Mouse (Mus musculus) olfactory bulb, adult 2 months (tissue): ENCODE data around the gene Mapk8ip2. TPM values are rescaled to one million over a fixed set of nuclear protein-coding genes. Genes with fewer than 3 reads are reported as not detected.
A peak's percentile ranks its signal among the peaks of the same experiment; 100 is the strongest.
"Not testable (repeated sequence)": the region's sequence is repeated elsewhere in the genome, so short reads cannot be mapped to it uniquely, and the experiment has no call there.

Experiments
- H3K27ac ChIP-seq: fragments of 200-500 bp; 2 replicates; pipeline ENCODE4 v1.5.1; 2012; ENCODE audit warnings: low read depth, low read length; ENCODE audit not compliant: insufficient read depth
- H3K4me1 ChIP-seq: fragments of 200-500 bp; 2 replicates; pipeline ENCODE4 v1.6.1; 2012; ENCODE audit warnings: low read length; ENCODE audit not compliant: control insufficient read depth, insufficient read depth
- H3K4me3 ChIP-seq: fragments of 200-500 bp; 2 replicates; pipeline ENCODE4 v1.5.1; 2012; ENCODE audit warnings: mild to moderate bottlenecking, low read depth, low read length, moderate library complexity; ENCODE audit not compliant: insufficient read depth
- CTCF ChIP-seq: fragments of 200-500 bp; IDR thresholded peaks from 2 replicates; pipeline ENCODE4 v1.5.1; 2012; ENCODE audit warnings: low read depth, mild to moderate bottlenecking, low read length, moderate library complexity; ENCODE audit not compliant: insufficient read depth
- POLR2A ChIP-seq: fragments of 200-500 bp; IDR thresholded peaks from 2 replicates; pipeline ENCODE4 v1.6.1; 2012; ENCODE audit warnings: mild to moderate bottlenecking, low read depth, low read length, moderate library complexity; ENCODE audit not compliant: insufficient read depth
- WGBS: fragments of 180-500 bp; shearing (Covaris S2); methylation state at CpG from one replicate; pipeline ENCODE4 v1.1.7; 2018; 5-methylcytosine and 5-hydroxymethylcytosine counted together
- polyA plus RNA-seq: library from polyadenylated mRNA; stranded (reverse); fragments of >200 nt; gene quantifications from 2 replicates; pipeline ENCODE4 v1.2.4, GENCODE M21; 2012; ENCODE audit warnings: low replicate concordance; ENCODE audit not compliant: missing spikeins, insufficient read depth, insufficient read length

The Mapk8ip2 gene
- polyA plus RNA-seq, 1 experiment = not detected

DNA sequence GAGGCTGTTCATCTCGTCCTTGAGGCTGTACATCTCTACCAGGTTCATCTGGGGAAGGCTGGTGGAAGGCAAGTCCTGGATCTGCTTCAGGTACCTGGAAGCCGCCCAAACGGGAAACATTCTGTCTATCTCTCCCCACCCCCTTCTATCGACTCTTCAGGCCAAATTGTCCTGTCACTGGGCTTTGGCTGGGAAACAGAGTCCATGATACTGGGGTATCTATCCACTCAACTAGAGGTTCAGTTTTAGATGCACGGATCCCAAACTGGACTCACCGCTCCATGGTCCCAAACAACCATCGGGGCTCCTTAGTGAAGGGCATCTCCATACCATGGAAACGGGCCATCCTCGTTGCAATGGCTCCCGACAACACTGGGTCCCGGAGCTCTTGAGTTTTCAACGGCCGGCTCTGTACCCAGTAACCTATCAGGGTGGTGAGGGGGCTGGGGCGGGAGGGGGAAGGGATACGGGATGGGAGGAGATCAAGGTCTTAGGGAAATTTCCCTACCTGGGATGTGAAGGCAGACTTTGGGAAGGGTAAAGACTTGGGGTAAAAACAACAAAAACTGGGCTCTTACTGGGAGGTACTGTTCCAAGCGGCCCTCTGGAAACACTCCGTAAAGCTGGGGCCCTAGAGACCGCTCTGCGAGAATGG is 25.4 kb upstream of the Mapk8ip2 start:
- 82% methylated on average over 19 of the region's 19 CpGs for WGBS

DNA sequence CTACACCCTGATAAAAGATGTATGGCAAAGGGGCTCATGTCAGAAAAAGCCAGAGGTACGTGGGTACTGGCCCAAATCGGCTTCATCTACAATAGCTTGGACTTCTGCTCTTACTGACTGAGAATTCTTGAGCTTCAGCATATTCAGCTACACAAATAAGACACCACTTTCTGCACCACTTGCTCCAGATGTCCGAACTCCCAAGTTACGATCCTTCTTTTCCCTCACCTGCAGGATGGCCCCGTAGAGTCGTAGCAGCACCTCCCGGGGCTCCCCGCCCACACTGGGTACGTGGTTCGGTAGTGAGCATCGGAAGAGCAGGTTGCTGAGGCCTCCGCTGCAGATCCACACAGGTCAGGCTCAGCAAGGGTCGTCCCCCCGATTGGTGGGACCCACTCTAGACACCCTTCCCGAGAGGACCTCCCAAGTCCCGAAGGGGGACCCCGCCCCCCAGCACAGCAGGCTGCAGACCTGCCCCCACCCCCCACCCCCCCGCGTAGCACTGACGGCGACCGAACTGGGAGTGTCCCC is 24.8 kb upstream of the Mapk8ip2 start:
- peak overlapping the region; percentile 87 for H3K4me3 ChIP-seq
- WGBS = 5% methylated on average over 22 of the region's 22 CpGs
- no peak for TF ChIP-seq CTCF
- TF ChIP-seq POLR2A = no peak
- no peak overlapping the region for H3K27ac ChIP-seq
- H3K4me1 ChIP-seq = no peaks in the 10 kb centered on the region

More for the DNA sequence above, 25.4 kb upstream of the Mapk8ip2 start:
- Histone ChIP-seq H3K4me3 (peak overlapping the region; percentile 87; the same call in 1 of the 2 replicates), H3K4me1 (no peaks in the 10 kb centered on the region), H3K27ac (no peak overlapping the region)
- TF ChIP-seq POLR2A (no peak), CTCF (no peak)

GRCm38 (mm10) chr15:89429352-89430221 is 24.1 kb upstream of the Mapk8ip2 start, which contains the start of the genes C730034F03Rik, Gm44502 and Chkb:
TSS of gene C730034F03Rik (plus strand) at chr15:89429589.
TSS of gene Gm44502 (minus strand) at chr15:89429696.
TSS of gene Chkb (minus strand) at chr15:89429908.
- TF ChIP-seq CTCF (no peak), POLR2A (peak; percentile 81)
- Histone ChIP-seq H3K4me1 (no peaks in the 10 kb centered on the region), H3K27ac (peak within 1 kb of the TSS; percentile 81), H3K4me3 (peak within 1 kb of the TSS; percentile 87)
- under 1% methylated on average over 70 of the region's 70 CpGs for WGBS

GRCm38 (mm10) chr15:89430341-89430740 is 23.4 kb upstream of the Mapk8ip2 start:
- Histone ChIP-seq H3K4me1 (no peaks in the 10 kb centered on the region), H3K27ac (no peak overlapping the region), H3K4me3 (peak overlapping the region; percentile 87)
- WGBS = 31% methylated on average over 6 of the region's 6 CpGs
- no peak for TF ChIP-seq POLR2A
- no peak for TF ChIP-seq CTCF

GRCm38 (mm10) chr15:89430771-89431170 is 22.9 kb upstream of the Mapk8ip2 start:
- not testable (repeated sequence) for H3K27ac ChIP-seq, H3K4me1 ChIP-seq, H3K4me3 ChIP-seq
- WGBS = 82% methylated on average over 9 of the region's 9 CpGs

- TF ChIP-seq POLR2A (no peak), CTCF (no peak)
- 90% methylated on average over 3 of the region's 3 CpGs for WGBS
- Histone ChIP-seq H3K4me3 (no peak overlapping the region), H3K4me1 (no peaks in the 10 kb centered on the region), H3K27ac (no peak overlapping the region)
These were observed 22.4 kb upstream of the Mapk8ip2 start for GRCm38 (mm10) chr15:89431271-89431670.

- Histone ChIP-seq H3K4me1 (no peaks in the 10 kb centered on the region), H3K4me3 (no peak overlapping the region), H3K27ac (no peak overlapping the region)
- WGBS = 94% methylated on average over 6 of the region's 6 CpGs
- TF ChIP-seq POLR2A (no peak), CTCF (no peak)
These were observed 21.9 kb upstream of the Mapk8ip2 start for GRCm38 (mm10) chr15:89431806-89432205.

GRCm38 (mm10) chr15:89432946-89433345 is 20.8 kb upstream of the Mapk8ip2 start:
- WGBS = 76% methylated on average over 4 of the region's 4 CpGs
- no peak overlapping the region for H3K4me3 ChIP-seq
- TF ChIP-seq CTCF (no peak), POLR2A (no peak)
- no peaks in the 10 kb centered on the region for H3K4me1 ChIP-seq
- no peak overlapping the region for H3K27ac ChIP-seq

DNA sequence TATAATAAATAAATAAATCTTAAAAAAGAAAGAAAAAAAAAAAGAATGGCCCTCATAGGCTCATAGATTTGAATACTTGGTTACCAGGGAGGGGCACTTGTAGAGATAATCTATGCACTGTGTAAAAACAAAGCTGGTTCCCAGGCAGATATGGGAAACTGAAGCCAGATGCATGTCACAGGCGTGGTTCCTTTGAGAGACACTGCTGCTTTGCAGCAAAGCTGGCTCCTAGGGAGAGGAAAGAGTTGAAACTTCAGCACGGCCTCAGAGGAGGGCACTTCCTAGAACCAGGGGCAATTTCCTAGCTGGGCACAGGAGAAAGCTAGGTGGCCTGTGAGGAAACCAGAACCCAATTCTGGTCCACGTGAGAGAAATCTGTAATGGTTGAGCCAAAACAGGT is 19.6 kb upstream of the Mapk8ip2 start:
- no peak overlapping the region for H3K4me3 ChIP-seq
- no peak for TF ChIP-seq CTCF
- no peak for TF ChIP-seq POLR2A
- WGBS = 74% methylated on average over 3 of the region's 3 CpGs
- no peak overlapping the region for H3K27ac ChIP-seq
- no peaks in the 10 kb centered on the region for H3K4me1 ChIP-seq
